9 mouse cellular contexts compared by ENCODE assay signal in the genomic region with DNA sequence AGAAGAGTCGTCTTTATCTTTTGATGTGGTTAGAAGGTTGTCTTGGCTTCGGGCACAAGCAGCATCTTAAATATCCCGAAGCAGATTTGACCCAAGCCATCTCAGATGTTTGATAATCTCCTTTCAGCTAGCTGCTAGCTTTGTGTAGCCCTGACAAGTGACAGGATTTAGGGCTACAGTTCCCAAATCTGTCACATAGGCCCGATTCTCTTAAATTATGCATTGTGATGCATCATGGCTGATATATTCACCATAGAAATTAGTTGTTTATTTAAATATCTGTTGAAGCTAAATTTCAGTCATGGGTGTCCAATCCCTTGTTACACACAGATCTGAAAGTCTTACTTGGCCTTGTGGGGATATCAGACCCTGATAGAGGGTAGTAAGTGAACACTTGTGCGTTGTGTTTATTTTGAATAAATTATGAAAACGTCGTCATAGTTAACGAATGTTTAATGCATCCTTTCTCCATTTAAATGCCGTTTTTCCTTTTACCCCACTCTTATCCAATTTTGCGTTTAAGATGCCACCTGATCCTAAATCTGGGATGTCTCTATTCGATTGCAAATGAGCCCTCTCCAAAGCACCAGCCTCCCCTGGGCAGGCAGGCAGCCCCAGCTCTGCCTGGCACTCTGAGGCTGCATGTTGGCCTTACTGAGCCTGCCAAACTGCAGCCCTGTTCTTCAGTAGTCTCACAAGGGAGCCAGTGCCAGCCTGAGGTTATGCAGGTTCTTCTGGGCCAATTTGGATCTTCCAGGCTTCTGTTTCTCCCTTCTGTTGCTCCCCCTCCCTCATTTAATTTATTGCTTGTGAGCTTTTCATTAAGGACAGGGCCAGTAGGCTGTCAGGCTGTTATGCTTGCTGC.
DNase-seq lines count a peak whose midpoint lies in the region; ATAC-seq and TF ChIP-seq lines count a peak whose summit lies in the region.
"Had no signal": no experiment of that assay in that cellular context is flagged by ENCODE, and none has a peak within 500 bp of the region (broad histone marks: within the 10 kb centered on the region; RNA-seq: fewer than 3 reads in every experiment).

No protein-coding gene starts in this region.

- 80% methylated on average over 11 of the region's 11 CpGs for WGBS in heart, postnatal 0 days
- WGBS in neural tube, embryonic 12.5 days = 50% methylated on average over 11 of the region's 11 CpGs
- 72% methylated on average over 11 of the region's 11 CpGs for WGBS in kidney, embryonic 16.5 days
- WGBS in embryonic facial prominence, embryonic 10.5 days = 73% methylated on average over 11 of the region's 11 CpGs

- H3K9me3 ChIP-seq in heart, postnatal 0 days (replicated peaks; ENCODE audit: control insufficient read depth, low read length) = no peaks in the 10 kb centered on the region
- H3K9me3 ChIP-seq in neural tube, embryonic 12.5 days = no peaks in the 10 kb centered on the region
- H3K9me3 ChIP-seq in kidney, embryonic 16.5 days (ENCODE audit: low read length) = peaks cover 7% of the 10 kb centered on the region; the same call in 1 of the 2 replicates
- H3K9me3 ChIP-seq in embryonic facial prominence, embryonic 10.5 days = peaks cover 3% of the 10 kb centered on the region; the same call in 1 of the 2 replicates

- no peaks in the 10 kb centered on the region for H3K27me3 ChIP-seq in heart, postnatal 0 days (ENCODE audit: control insufficient read depth, insufficient read depth, low read length)
- H3K27me3 ChIP-seq in neural tube, embryonic 12.5 days (replicated peaks) = no peaks in the 10 kb centered on the region
- no peaks in the 10 kb centered on the region for H3K27me3 ChIP-seq in kidney, embryonic 16.5 days (ENCODE audit: insufficient read depth, low read length)
- H3K27me3 ChIP-seq in embryonic facial prominence, embryonic 10.5 days (replicated peaks; ENCODE audit: low read depth, poor library complexity, severe bottlenecking) = no peaks in the 10 kb centered on the region

- DNase-seq in heart, postnatal 0 days (ENCODE audit: low spot score) = peak; percentile 2
- no peak for DNase-seq in heart, postnatal 36 days
- DNase-seq in cerebellum, postnatal 10 days = peak; percentile 72 to 81
- DNase-seq in layer of hippocampus, adult 9-11 months = peak; percentile 49
- DNase-seq in embryonic facial prominence, embryonic 10.5 days (ENCODE audit: low spot score) = no peak
- DNase-seq in heart, adult 8-10 months (ENCODE audit: low spot score) = no peak
- DNase-seq: heart, adult 11 months had no signal

- TF ChIP-seq CTCF in heart, postnatal 0 days (IDR thresholded peaks at IDR 0.05; ENCODE audit: low read depth) = no peak

- no peak overlapping the region for H3K9ac ChIP-seq in heart, postnatal 0 days (replicated peaks; ENCODE audit: low read depth, low read length)
- H3K9ac ChIP-seq in neural tube, embryonic 12.5 days = no peak overlapping the region
- no peak overlapping the region for H3K9ac ChIP-seq in kidney, embryonic 16.5 days (replicated peaks; ENCODE audit: low read length)

- no peak overlapping the region for H3K27ac ChIP-seq in heart, postnatal 0 days (ENCODE audit: low read depth)
- H3K27ac ChIP-seq in neural tube, embryonic 12.5 days = peak overlapping the region; percentile 42
- H3K27ac ChIP-seq in kidney, embryonic 16.5 days (ENCODE audit: low read length) = no peak overlapping the region
- no peak overlapping the region for H3K27ac ChIP-seq in embryonic facial prominence, embryonic 10.5 days (replicated peaks)

- no peak for TF ChIP-seq EP300 in heart, postnatal 0 days (IDR thresholded peaks at IDR 0.05; ENCODE audit: low read depth)

- no peak overlapping the region for H3K4me2 ChIP-seq in heart, postnatal 0 days (ENCODE audit: low read depth, low read length)
- H3K4me2 ChIP-seq in neural tube, embryonic 12.5 days (replicated peaks) = no peak overlapping the region
- no peak overlapping the region for H3K4me2 ChIP-seq in kidney, embryonic 16.5 days (replicated peaks; ENCODE audit: low read depth, low read length)

- H3K4me3 ChIP-seq in heart, postnatal 0 days (ENCODE audit: low read depth, low read length) = no peak overlapping the region
- H3K4me3 ChIP-seq in neural tube, embryonic 12.5 days = no peak overlapping the region
- H3K4me3 ChIP-seq in kidney, embryonic 16.5 days (ENCODE audit: low read length) = no peak overlapping the region
- H3K4me3 ChIP-seq in embryonic facial prominence, embryonic 10.5 days = no peak overlapping the region

- H3K36me3 ChIP-seq in heart, postnatal 0 days (replicated peaks; ENCODE audit: control insufficient read depth, insufficient read depth, low read length) = peaks cover 21% of the 10 kb centered on the region
- H3K36me3 ChIP-seq in neural tube, embryonic 12.5 days = peaks cover 17% of the 10 kb centered on the region
- H3K36me3 ChIP-seq in kidney, embryonic 16.5 days (ENCODE audit: insufficient read depth, low read length) = peaks cover 19% of the 10 kb centered on the region
- H3K36me3 ChIP-seq in embryonic facial prominence, embryonic 10.5 days (replicated peaks) = peaks cover 41% of the 10 kb centered on the region

- H3K4me1 ChIP-seq in heart, postnatal 0 days (ENCODE audit: control insufficient read depth, insufficient read depth) = no peaks in the 10 kb centered on the region
- H3K4me1 ChIP-seq in neural tube, embryonic 12.5 days = peaks cover 6% of the 10 kb centered on the region
- H3K4me1 ChIP-seq in kidney, embryonic 16.5 days (ENCODE audit: insufficient read depth, low read length) = no peaks in the 10 kb centered on the region
- no peaks in the 10 kb centered on the region for H3K4me1 ChIP-seq in embryonic facial prominence, embryonic 10.5 days

- intact Hi-C loops in heart, postnatal 36 days (cut with DNase I) = no loop called here

- ATAC-seq in heart, postnatal 0 days (ENCODE audit: insufficient read depth, low read depth) = no peak
- peak; percentile 77 for ATAC-seq in neural tube, embryonic 12.5 days (ENCODE audit: low FRiP score, low read depth)
- no peak for ATAC-seq in kidney, embryonic 16.5 days (ENCODE audit: low FRiP score, low TSS enrichment)

Comparison
In these comparisons a context has a peak if more than half of its experiments do, and no peak if none do; other contexts are left out.
1. DNase-seq: peak in heart, postnatal 0 days (single experiment), cerebellum, postnatal 10 days (2 of 2) and layer of hippocampus, adult 9-11 months (single experiment); none in heart, postnatal 36 days (0 of 2), embryonic facial prominence, embryonic 10.5 days (single experiment) and heart, adult 8-10 months (single experiment).